Mouse (Mus musculus) lung, postnatal 0 days (tissue): ENCODE data around the gene Sccpdh.

Experiments used
- CTCF ChIP-seq: IDR thresholded peaks from 2 replicates; pipeline ENCODE4 v1.5.1; 2016; ENCODE audit warnings: antibody characterized with exemption, mild to moderate bottlenecking
- EP300 ChIP-seq: IDR thresholded peaks from 2 replicates; pipeline ENCODE4 v1.6.1; 2016; ENCODE audit warnings: antibody characterized with exemption, mild to moderate bottlenecking, control low read depth

DNA sequence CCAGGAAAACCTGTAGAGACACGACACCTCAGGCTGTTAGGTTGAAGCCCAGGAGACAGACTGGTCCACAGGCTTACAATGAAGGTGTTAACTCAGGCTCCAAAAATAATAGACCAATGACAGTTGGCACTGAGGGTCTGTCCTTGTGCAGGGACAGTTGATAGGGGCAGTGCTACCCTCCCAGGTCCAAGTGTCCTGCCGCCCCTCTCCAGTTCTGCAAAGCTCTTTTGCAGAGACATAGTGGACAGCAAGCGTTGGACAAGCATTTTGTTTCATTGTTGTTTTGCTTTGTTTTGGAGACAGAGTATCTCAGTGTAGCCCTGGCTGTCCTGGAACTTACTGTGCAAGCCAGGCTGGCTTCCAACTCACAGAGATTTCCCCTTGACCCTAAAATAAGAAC is 63.4 kb downstream of the Sccpdh start:
- TF ChIP-seq CTCF (no peak), EP300 (no peak)
